Mouse (Mus musculus) adipocyte (in vitro differentiated cells): ENCODE measurements around the gene S1pr5.
"Not testable (repeated sequence)": the region's sequence is repeated elsewhere in the genome, so short reads cannot be mapped to it uniquely, and the experiment has no call there.

ENCODE experiments used
- DNase-seq: peaks from one replicate; pipeline ENCODE4 v3.0.0-alpha.2; 2016; ENCODE audit warnings: low spot score

Gene S1pr5

DNA sequence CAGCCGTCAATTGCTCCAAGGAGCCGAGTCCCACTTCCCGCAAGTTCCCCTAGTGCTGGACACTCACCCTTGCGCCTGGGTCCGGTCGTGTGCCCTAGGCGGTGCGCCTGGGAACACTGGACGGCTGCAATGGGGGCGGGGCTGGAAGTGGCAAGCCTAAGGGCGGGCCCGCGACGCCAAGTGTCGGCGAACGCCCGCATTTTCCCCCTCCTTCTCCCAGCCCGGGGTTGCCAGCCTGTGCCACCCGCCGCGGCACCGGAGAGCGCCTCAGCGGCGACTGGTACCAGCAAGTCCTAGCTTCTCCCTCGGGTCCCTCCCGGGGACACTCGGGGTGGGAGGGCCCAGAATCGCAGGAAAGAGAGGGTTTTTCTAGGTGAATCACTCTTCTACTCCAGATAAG lies at the start of gene S1pr5:
Gene S1pr5, minus strand, starts transcription at position 118 of the 400 bp plus-strand sequence.
- DNase-seq: no peak

GRCm38 (mm10) chr9:21292271-21292670 lies 44.0 kb upstream of the S1pr5 start:
- no peak for DNase-seq

DNA sequence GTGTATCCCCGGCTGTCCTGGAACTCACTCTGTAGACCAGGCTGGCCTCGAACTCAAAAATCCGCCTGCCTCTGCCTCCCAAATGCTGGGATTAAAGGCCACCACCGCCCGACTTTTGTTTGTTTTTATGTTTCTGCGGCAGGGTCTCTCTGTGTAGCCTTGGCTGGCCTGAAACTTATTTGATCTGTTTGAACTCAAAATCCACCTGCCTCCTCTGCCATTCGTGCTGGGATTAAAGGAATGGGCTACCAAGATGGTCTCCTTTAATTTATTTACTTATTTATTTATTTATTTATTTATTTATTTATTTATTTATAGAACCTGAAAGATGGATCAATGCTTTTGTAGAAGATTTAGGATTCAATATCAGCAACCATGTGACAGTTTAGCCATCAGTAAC lies 43.6 kb upstream of the S1pr5 start:
- not testable (repeated sequence) for DNase-seq

- DNase-seq: peak; percentile 100
These were observed 43.0 kb upstream of the S1pr5 start, which contains the start of gene Cdkn2d for GRCm38 (mm10) chr9:21291022-21291787. Gene Cdkn2d (minus strand): TSS chr9:21291407.

GRCm38 (mm10) chr9:21290589-21290988 lies 42.3 kb upstream of the S1pr5 start:
- peak; percentile 31 for DNase-seq

- no peak for DNase-seq
These were observed 41.1 kb upstream of the S1pr5 start for GRCm38 (mm10) chr9:21289337-21289671.

DNA sequence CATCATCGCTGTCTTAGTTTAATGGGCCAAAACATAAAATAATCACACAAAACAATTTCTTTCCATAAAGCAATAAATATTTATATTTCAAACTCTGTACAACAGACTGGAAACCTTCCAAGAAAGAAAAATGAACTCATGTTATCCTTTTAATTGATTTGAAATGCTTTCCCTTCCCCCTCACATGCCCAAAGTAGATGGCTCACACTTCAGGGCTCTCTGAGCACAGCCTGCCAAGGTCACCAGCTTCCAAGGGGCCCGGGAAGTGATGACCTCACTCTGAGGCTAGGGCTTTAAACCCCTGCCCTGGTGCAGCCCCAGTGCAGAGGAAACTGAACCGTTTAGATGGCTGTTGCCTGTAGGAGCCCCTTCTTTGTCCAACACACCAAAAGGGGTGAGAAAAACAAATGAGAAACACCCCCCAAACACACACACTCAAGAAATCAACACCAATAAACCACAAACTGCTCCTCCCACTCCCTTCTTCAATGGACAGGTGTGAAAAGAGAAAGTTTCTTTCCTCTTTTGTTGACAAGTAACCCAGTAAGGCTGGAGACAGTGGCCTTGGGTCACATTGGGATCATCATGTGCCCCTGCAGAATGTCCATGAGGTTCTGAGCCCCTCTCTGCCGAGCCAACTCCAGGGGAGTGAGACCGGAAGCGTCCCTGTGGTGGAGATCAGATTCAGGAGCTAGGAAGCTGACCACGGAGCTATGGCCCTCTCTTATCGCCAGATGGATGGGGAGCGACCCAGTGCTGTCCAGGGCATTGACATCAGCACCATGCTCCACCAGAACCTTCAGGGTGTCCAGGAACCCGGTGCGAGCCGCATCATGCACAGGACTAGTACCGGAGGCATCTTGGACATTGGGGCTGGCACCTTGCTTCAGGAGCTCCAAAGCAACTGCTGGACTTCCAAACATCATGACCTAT lies 40.4 kb upstream of the S1pr5 start:
- peak; percentile 39 for DNase-seq

DNA sequence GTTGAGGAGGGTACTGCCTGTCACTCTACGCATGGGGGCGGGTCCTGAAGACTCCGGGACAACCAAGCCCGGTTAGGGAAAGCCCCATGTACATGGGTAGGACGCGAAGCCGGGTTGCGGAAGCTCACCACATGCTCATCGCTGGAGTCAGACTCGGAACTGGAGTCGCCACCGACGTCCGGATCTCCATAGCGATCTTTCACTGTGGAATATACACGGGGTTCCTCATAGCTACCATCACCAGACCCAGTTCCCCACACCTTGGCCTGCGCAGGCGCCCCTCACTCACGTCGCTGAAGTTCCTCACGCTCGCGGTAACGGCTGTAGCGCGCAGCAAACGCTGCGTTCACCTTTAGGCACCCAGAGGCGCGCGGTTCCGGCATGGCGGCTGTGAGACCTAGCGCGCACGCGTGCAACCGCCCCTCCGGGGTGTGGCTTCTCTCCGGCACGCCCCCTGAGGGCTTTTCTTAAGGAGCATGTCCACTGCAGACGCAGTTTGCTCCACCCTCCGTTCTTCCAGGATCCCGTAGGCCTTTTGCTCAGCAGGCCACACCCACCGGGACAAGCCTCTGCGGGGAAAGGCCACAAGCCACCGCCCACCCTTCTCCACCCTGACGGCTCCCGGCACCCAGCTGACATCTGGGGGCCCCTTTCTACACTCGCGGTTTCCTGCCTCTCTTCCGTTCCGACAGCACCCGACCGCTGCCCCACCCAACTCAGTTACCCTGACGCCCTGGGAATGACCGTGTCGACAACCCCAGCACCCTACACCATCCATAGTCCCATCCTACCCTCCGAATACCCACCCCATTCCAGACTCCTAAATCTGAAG lies 39.5 kb upstream of the S1pr5 start, which contains the start of gene Kri1:
Gene Kri1, minus strand, starts transcription at position 399 of the 832 bp plus-strand sequence.
- DNase-seq: peak; percentile 98

DNA sequence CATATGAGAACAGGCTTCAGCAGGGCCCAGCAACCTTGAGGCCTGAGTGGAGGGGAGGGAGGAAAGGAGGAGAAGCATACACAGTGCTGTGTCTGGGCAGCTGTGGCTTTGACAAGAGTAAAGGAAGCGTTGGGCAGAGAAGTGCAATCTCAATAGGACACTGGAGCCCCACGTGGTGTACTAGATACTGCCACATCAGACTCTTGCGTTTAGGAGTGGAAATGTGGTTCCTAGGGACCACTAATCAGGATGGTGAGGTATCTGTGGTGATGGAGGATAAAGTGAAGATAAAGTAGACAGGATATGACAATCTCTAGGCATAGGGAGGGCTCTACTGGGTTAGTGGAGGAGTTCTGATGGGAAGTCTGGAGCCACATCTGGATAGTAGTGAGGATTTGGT lies 38.5 kb upstream of the S1pr5 start:
- DNase-seq: no peak

DNA sequence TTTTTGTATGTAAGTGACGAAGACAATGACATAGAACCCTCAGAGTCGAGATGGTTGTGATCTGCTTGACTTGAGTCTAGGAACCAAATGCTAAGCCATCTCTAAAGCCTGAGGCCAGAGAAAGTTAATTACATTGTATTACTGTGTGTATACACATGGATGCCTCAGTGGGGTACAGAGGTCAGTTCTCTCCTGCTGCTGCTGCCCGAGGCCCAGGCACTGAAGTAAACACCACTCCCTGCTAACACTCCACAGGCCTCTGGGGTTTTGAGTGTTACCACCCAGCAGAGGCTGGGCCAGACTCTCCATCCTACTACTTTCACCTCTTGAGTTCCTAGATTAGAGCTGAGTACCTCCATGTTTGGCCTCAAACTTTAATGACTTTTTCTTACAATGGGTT lies 35.8 kb upstream of the S1pr5 start:
- DNase-seq: no peak

DNA sequence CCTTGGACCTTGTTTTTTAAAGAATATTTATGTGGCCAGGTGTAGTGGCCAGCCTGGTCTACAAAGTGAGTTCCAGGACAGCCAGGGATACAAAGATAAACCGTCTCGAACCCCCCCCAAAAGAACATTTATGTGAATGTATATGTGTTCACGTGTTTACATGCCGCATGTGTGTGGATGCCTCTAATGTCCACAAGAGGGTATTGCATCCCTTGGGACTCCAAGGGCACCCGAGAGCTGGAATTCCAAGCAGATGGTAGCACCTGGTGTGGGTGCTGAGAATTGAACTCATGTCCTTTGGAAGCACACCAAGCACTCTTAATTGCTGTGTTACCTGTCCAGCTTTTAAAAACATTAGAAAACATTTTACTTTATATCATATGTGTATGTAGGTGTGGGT lies 35.3 kb upstream of the S1pr5 start:
- no peak for DNase-seq

DNA sequence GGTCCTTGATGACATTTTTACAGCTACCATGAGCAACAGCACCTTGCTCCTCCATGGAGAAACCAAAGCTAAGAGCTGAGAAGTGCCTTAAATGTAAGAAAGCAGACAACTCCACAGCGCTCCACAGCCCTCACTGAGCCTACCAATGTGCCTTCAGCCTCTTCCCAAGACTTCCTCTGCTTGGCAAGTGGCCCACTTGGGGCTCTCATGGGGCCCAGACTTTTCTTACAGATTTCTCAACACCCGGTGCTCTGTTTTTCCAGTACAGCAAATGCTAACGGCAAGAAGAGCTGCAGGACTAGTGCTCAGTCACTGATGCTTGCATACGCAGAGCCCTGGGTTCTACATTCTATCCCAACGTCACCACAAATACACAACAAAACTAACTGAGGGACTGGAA lies 29.5 kb upstream of the S1pr5 start:
- DNase-seq: peak; percentile 78

DNA sequence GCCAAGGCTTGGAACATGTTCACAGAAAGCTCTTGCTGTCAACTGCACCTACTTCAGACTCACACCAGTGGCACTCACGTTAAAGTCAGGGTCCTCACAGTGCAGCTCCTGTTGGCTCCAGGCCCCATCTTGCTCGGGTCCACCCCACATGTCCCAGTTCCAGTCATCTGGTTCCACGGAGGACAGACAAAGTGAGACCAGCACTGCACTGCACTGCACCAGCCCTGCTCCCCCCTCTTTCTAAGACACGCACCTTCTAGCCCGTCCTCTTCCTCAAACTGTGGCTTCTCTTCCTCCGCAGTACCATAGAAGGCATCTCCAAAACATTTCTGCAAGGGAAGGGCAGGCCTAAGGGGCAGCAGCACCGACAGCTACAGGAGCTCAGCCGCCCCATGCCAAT lies 28.1 kb upstream of the S1pr5 start:
- no peak for DNase-seq

GRCm38 (mm10) chr9:21275727-21276126 lies 27.5 kb upstream of the S1pr5 start:
- no peak for DNase-seq

GRCm38 (mm10) chr9:21275013-21275710 lies 26.9 kb upstream of the S1pr5 start:
- DNase-seq: no peak

DNA sequence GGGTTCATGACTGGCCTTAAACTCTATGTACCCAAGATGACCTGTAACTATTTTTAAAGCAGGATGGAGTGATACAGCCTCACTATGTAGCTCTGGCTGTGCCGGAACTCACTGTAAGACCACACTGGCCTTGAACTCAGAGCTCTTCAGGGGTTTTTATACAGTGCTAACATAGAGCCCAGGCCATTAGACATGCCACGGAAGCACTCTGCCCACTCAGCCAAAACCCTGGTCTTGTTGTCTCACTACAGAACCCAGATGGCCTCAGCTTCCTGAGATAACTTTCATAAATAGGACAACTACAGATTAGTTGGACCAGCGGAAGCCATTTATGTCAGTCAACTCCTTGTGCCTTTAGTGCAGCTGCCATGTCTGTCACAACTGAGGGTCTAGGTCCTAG lies 26.1 kb upstream of the S1pr5 start:
- no peak for DNase-seq

DNA sequence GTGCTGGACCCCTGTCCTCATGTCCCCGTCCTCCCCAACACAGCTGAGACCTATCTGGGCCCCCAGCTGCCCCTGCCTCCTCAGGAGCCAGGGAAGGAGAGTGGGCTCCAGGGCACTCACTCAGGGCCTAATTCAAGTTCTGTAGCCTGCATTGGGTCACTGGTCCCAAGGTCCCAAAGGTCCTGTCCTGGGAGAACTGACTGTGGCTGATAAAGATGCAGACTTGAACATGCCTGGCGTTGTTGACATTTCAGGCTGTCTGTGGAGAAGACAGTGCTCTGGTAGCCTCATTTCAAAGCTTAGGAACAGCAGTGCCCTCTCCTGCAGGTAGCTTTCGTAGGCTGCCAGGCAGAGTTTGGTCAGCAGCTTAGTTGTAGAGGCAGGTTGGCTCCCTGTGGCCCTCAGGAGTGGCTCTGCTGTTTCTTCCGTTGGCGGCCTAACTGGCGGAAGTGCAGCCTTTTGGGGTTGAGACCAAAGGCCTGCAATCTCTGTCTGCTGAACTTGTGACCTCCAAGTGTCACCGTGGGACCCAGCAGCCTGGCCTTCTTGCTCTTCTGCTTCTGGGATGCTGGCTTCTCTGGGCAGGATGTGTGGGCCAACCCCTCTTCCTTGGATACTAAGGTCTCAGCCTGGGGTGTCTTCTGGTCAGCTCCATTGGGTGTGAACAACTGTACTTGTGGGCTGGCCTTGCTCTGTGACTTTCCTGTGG lies 25.4 kb upstream of the S1pr5 start:
- no peak for DNase-seq

- DNase-seq: no peak
These were observed 24.9 kb upstream of the S1pr5 start for GRCm38 (mm10) chr9:21273094-21273493.

DNA sequence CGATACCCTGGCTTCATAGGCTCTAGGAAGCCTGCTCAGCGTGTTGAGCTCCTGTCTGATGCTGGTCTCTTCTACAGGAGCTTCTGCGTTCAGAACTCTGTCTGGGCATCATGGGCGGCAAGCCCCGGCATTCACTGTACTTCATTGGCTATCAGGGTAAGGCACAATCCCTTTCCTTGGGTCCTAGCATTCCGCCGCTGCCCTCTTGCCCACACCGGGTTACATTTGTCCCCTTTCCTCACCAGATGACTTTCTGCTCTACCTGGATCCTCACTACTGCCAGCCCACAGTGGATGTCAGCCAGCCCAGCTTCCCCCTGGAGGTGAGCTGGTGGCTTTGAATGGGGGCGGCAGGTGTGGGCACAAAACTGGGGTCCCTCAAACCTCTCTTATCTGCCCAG lies 24.1 kb upstream of the S1pr5 start:
- no peak for DNase-seq

DNA sequence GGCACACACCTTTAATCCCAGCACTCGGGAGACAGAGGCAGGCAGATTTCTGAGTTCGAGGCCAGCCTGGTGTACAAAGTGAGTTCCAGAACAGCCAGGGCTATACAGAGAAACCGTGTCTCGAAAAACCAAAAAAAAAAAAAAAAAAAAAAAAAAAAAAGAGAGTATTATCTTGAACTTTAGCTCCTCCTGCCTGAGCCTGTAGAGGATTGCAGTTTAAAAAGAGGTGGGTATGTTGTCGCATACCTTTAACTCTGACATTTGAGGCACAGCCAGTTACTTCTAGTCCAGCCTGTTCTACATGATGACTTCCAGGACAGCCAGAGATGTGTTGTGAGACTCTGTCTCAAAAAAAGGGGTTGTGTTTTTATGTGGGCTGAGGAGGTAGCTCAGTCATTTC lies 21.3 kb upstream of the S1pr5 start:
- not testable (repeated sequence) for DNase-seq

GRCm38 (mm10) chr9:21268305-21268704 lies 20.1 kb upstream of the S1pr5 start:
- DNase-seq: no peak
